Mouse (Mus musculus) forebrain, embryonic 16.5 days (tissue): Measurements from ENCODE around the gene Spata16. TPM values are rescaled to one million over a fixed set of nuclear protein-coding genes. Genes with fewer than 3 reads are reported as not detected.
A peak's percentile ranks its signal among the peaks of the same experiment; 100 is the strongest.

ENCODE experiments used
- ATAC-seq: fragments of 200-750 bp; cut with Nextera tagmentation; 2 replicates; pipeline ENCODE4 v1.8.0; 2017; ENCODE audit warnings: mild to moderate bottlenecking, moderate library complexity
- H3K27ac ChIP-seq: fragments of 300-500 bp; sonication (generic); 2 replicates; pipeline ENCODE4 v1.5.1; 2014; ENCODE audit warnings: low read length, control low read depth
- H3K27me3 ChIP-seq: fragments of 300-500 bp; sonication (generic); replicated peaks from 2 replicates; pipeline ENCODE4 v1.6.1; 2014; ENCODE audit warnings: low read length; ENCODE audit not compliant: control insufficient read depth, insufficient read depth
- H3K36me3 ChIP-seq: fragments of 300-500 bp; sonication (generic); 2 replicates; pipeline ENCODE4 v1.6.1; 2014; ENCODE audit not compliant: control insufficient read depth, insufficient read depth
- H3K4me1 ChIP-seq: fragments of 300-500 bp; sonication (generic); replicated peaks from 2 replicates; pipeline ENCODE4 v1.6.1; 2014; ENCODE audit warnings: low read length; ENCODE audit not compliant: control insufficient read depth, insufficient read depth
- H3K4me2 ChIP-seq: fragments of 300-500 bp; sonication (generic); 2 replicates; pipeline ENCODE4 v1.6.1; 2014; ENCODE audit warnings: mild to moderate bottlenecking, low read length, control low read depth
- H3K4me3 ChIP-seq: fragments of 300-500 bp; sonication (generic); replicated peaks from 2 replicates; pipeline ENCODE4 v1.5.1; 2014; ENCODE audit warnings: mild to moderate bottlenecking, low read length, control low read depth
- H3K9ac ChIP-seq: fragments of 300-500 bp; sonication (generic); replicated peaks from 2 replicates; pipeline ENCODE4 v1.6.1; 2014; ENCODE audit warnings: low read depth, low read length, control low read depth
- H3K9me3 ChIP-seq: fragments of 300-500 bp; sonication (generic); 2 replicates; pipeline ENCODE4 v1.6.1; 2016; ENCODE audit warnings: low read length; ENCODE audit not compliant: control insufficient read depth
- WGBS: fragments of 180-500 bp; shearing (Covaris S2); extraction: QIAGEN DNeasy Blood & Tissue Kit; methylation state at CpG from one replicate; pipeline ENCODE4 v1.1.7; 2014; 5-methylcytosine and 5-hydroxymethylcytosine counted together
- polyA plus RNA-seq: library from polyadenylated mRNA; unstranded; fragments of >200 nt; fragmentation: Nextera tagmentation; extraction: Ambion mirVana; gene quantifications from 2 replicates; pipeline ENCODE4 v1.2.1, GENCODE M21; 2015

Gene Spata16
- polyA plus RNA-seq = not detected in 2 replicates

DNA sequence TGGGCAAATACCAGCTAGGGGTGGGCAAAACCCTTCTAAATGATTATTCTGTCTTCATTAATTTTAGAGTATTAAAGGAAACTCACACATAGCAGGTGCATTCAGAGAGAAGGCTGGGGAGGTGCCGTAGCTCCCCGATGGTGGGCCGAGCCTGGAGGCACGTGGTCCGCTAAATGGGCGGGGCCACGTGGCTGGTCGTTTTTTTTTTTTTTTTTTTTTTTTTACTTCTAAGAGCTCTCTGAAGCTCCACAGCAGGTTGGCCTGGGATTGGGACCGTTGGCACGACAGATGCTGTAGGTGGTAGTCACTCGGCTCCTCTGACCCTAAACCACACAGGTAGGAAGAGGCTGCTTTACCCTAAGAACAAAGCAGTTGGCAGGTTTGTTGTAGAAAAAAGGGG is at the start of gene Spata16:
TSS of gene Spata16 (plus strand) at position 219 of the 400 bp plus-strand sequence.
- no peak within 1 kb of the TSS for H3K27ac ChIP-seq
- H3K27me3 ChIP-seq = no peaks in the 10 kb centered on the region
- 72% methylated on average over 11 of the region's 11 CpGs for WGBS
- H3K36me3 ChIP-seq = no peaks in the 10 kb centered on the region
- ATAC-seq = no peak
- H3K4me2 ChIP-seq = no peak within 1 kb of the TSS
- peaks cover 18% of the 10 kb centered on the region for H3K4me1 ChIP-seq
- H3K9me3 ChIP-seq = no peaks in the 10 kb centered on the region
- H3K4me3 ChIP-seq = no peak within 1 kb of the TSS
- H3K9ac ChIP-seq = no peak within 1 kb of the TSS

DNA sequence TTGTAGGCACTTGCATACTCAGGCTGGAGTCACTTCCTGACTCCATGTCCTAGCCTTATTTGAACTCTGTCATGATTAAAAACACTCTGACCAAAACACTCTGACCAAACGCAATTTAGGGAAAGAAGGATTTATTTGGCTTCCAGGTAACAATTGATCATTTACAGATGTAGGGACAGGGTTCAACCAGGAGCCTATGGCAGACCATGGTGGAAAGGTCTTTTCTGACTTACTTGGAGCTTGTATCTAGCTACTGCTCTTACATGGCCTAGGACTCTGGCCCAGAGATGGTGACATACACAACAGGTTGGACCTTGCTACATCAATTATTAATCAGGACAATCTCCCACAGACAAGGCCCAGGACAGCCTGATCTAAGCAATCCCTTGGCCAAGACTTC is 32.6 kb upstream of the Spata16 start:
- H3K36me3 ChIP-seq = no peaks in the 10 kb centered on the region
- 88% methylated on average over 1 of the region's 1 CpGs for WGBS
- ATAC-seq = no peak
- H3K27me3 ChIP-seq = no peaks in the 10 kb centered on the region
- H3K4me3 ChIP-seq = no peak overlapping the region
- no peaks in the 10 kb centered on the region for H3K9me3 ChIP-seq
- no peak overlapping the region for H3K4me2 ChIP-seq
- no peak overlapping the region for H3K9ac ChIP-seq
- no peaks in the 10 kb centered on the region for H3K4me1 ChIP-seq
- H3K27ac ChIP-seq = no peak overlapping the region

DNA sequence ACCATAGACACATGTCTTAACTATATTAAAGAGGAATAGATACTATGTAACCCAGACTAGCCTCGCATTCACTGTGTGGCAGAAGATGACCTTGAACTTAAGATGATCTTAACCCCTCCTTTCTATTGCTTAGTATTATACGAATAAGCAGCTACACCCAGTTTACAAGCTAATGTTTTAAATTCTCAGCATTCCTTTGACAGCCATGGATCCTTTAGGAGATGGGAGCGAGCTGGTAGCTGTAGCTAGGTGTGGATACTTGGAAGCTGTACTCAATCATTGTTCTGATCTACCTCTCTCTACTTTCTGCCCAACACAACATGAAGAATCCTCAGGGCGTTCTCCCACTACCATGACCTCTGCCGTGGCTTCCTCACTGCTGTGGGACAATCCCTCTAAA is 28.9 kb upstream of the Spata16 start:
- 89% methylated on average over 5 of the region's 5 CpGs for WGBS
- Histone ChIP-seq H3K4me2 (no peak overlapping the region), H3K27ac (no peak overlapping the region), H3K9ac (no peak overlapping the region), H3K27me3 (no peaks in the 10 kb centered on the region), H3K9me3 (no peaks in the 10 kb centered on the region), H3K36me3 (no peaks in the 10 kb centered on the region), H3K4me1 (no peaks in the 10 kb centered on the region), H3K4me3 (no peak overlapping the region)
- ATAC-seq = no peak

GRCm38 (mm10) chr3:26639214-26639613 is 1.8 kb downstream of the Spata16 start:
- H3K9ac ChIP-seq = 0 out of 2 replicates have a peak overlapping the region, but pooled peaks have one; percentile 22
- peaks cover 18% of the 10 kb centered on the region for H3K4me1 ChIP-seq
- H3K36me3 ChIP-seq = no peaks in the 10 kb centered on the region
- no peaks in the 10 kb centered on the region for H3K27me3 ChIP-seq
- H3K4me3 ChIP-seq = no peak overlapping the region
- peak overlapping the region; percentile 32 for H3K27ac ChIP-seq
- WGBS = 14% methylated on average over 9 of the region's 9 CpGs
- no peaks in the 10 kb centered on the region for H3K9me3 ChIP-seq
- peak; percentile 19; the same call in 1 of the 2 replicates for ATAC-seq
- peak overlapping the region; percentile 27; the same call in 1 of the 2 replicates for H3K4me2 ChIP-seq

DNA sequence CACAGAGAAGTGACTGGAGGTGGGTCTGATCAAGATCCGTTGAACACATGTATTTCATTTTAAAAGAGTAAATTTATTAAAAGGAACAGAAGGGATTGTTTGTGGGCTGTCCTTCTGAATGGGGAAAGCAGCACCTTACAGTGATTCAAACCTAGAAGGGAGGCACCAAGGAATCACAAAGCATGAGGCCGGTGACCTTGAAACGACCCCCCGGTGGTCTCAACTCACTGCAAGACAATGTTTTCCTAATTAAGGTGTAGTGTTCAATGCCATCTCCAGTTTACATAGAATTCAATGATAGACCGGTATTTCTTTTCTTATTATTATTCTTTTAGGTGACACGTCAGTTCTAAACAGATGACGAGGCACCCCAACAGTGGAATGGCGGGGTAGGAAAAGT is 2.4 kb downstream of the Spata16 start:
- 0 out of 2 replicates have a peak, but pooled peaks have one; percentile 12 for ATAC-seq
- Histone ChIP-seq H3K4me3 (no peak overlapping the region), H3K36me3 (no peaks in the 10 kb centered on the region), H3K27me3 (no peaks in the 10 kb centered on the region), H3K9ac (no peak overlapping the region), H3K27ac (peak overlapping the region; percentile 45), H3K4me2 (no peak overlapping the region), H3K9me3 (no peaks in the 10 kb centered on the region), H3K4me1 (peaks cover 18% of the 10 kb centered on the region)
- WGBS = 46% methylated on average over 8 of the region's 8 CpGs

- H3K27me3 ChIP-seq = no peaks in the 10 kb centered on the region
- peaks cover 18% of the 10 kb centered on the region for H3K4me1 ChIP-seq
- peak overlapping the region; percentile 45 for H3K27ac ChIP-seq
- WGBS = 21% methylated on average over 8 of the region's 8 CpGs
- H3K4me2 ChIP-seq = no peak overlapping the region
- no peak overlapping the region for H3K9ac ChIP-seq
- no peaks in the 10 kb centered on the region for H3K36me3 ChIP-seq
- ATAC-seq = peak; percentile 61
- no peak overlapping the region for H3K4me3 ChIP-seq
- H3K9me3 ChIP-seq = no peaks in the 10 kb centered on the region
Measured at GRCm38 (mm10) chr3:26640321-26641075, 3.1 kb downstream of the Spata16 start.

DNA sequence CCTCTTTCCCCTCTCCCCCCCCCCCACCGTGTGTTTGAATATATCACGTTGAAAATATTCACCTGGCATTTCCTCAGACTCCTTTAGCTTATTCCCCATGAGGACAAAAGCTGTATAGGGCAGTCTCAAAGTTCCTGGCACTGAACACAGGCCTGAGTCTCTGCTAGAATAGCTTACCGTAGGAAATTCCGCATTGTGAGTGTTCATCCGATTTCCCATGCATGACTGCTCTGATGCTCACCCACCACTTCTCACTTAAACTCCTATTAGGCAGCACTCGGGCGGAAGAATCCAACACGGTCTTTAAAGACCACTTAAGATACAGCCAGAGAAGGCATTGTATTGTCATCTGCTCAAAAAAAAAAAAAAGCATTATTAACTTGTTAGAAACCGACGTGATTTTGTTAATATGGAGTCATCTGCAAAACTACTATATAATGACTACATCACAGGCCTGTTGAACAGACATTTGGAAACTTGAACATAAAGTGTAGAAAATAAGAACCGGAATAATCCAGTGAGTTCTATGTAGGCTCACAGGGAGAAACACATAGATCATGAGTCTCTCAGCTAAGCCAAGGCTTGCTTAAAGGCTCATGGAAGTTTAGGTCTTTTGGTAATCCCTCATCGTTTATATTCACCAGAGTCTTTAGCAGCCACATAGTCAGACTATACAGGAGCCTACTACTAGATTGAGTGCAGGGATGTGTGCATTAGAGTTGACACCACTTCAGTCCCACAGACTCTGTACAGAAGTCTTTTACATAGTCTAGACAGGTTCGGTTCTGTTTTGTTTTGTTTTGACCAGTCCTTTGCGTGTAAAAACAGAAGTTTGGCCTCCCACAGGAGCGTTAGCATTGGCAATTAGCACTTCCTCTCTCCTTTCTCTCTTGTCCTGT is 4.2 kb downstream of the Spata16 start:
- Histone ChIP-seq H3K27ac (no peak overlapping the region; the same call in 1 of the 2 replicates), H3K9ac (no peak overlapping the region), H3K4me1 (peaks cover 18% of the 10 kb centered on the region), H3K9me3 (no peaks in the 10 kb centered on the region), H3K4me2 (no peak overlapping the region), H3K4me3 (no peak overlapping the region), H3K27me3 (no peaks in the 10 kb centered on the region), H3K36me3 (no peaks in the 10 kb centered on the region)
- ATAC-seq = peak; percentile 89
- WGBS = 15% methylated on average over 15 of the region's 15 CpGs

- H3K9ac ChIP-seq = no peak overlapping the region
- ATAC-seq = no peak
- no peak overlapping the region for H3K4me2 ChIP-seq
- no peak overlapping the region for H3K27ac ChIP-seq
- no peaks in the 10 kb centered on the region for H3K9me3 ChIP-seq
- H3K4me1 ChIP-seq = peaks cover 14% of the 10 kb centered on the region
- no peaks in the 10 kb centered on the region for H3K36me3 ChIP-seq
- whole genome bisulfite sequencing = 44% methylated on average over 1 of the region's 1 CpGs
- H3K4me3 ChIP-seq = no peak overlapping the region
- H3K27me3 ChIP-seq = no peaks in the 10 kb centered on the region
Measured at GRCm38 (mm10) chr3:26644136-26644535, 6.7 kb downstream of the Spata16 start.

DNA sequence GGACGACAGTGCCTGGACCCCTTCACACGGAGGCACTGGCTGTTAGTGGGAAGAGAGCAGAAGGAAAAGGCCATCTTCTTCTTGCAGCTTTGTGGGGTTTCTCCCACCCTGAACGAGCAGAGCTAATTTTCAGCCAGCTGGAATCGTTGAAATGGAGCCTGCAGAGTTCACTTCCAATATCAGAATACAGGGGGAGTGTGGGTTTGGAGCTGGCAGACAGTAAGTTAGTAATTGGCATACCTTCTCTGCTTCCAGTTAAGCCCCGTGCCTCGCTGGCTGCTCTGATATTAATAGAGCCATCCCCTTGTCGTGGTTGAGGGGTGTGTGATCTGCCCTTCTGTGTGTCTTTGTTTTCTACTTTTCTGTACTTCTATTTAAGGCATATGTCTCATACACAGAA is 9.4 kb downstream of the Spata16 start:
- H3K4me1 ChIP-seq = no peaks in the 10 kb centered on the region
- no peak overlapping the region for H3K4me2 ChIP-seq
- H3K36me3 ChIP-seq = no peaks in the 10 kb centered on the region
- 53% methylated on average over 7 of the region's 7 CpGs for WGBS
- no peaks in the 10 kb centered on the region for H3K9me3 ChIP-seq
- no peak overlapping the region for H3K4me3 ChIP-seq
- no peak overlapping the region for H3K9ac ChIP-seq
- peak; percentile 83 for ATAC-seq
- no peaks in the 10 kb centered on the region for H3K27me3 ChIP-seq
- peak overlapping the region; percentile 47; the same call in 1 of the 2 replicates for H3K27ac ChIP-seq
